Mouse (Mus musculus) hematopoietic stem cell, adult 5-6 weeks (primary cell): ENCODE measurements around the gene Wnk2. TPM values are rescaled to one million over a fixed set of nuclear protein-coding genes. Genes with fewer than 3 reads are reported as not detected.

Experiments
- ATAC-seq, 2 experiments: fragments of 125-278 bp in 1 of 2; replicated peaks in 1 of 2; 2 replicates each; pipeline ENCODE4 v1.8.0; 2016 to 2017; ENCODE audit warnings: inconsistent platforms in 2 of 2, mild to moderate bottlenecking in 2 of 2, moderate number of reproducible peaks in 2 of 2, low read depth in 1 of 2, moderate TSS enrichment in 1 of 2; ENCODE audit not compliant: low FRiP score in 2 of 2, poor library complexity in 2 of 2, severe bottlenecking in 2 of 2, insufficient read depth in 1 of 2, low TSS enrichment in 1 of 2
- total RNA-seq: library from RNA; stranded (forward); fragments of 172-1452, 232-1000 nt; gene quantifications from 2 replicates; pipeline ENCODE4 v1.2.3, GENCODE M21; 2017

The Wnk2 gene
- total RNA-seq, 1 experiment from 2014 or later, result not detected

GRCm38 (mm10) chr13:48990138-48990537 is 157.7 kb downstream of the Wnk2 start:
- no peak for ATAC-seq

Other genes starting within 250 kb of the Wnk2 start
- gene Fam120a, start 180.0 kb downstream of the Wnk2 start, total RNA-seq, result 104 and 117 TPM in 2 replicates
- 58.6 and 65.6 TPM in 2 replicates for gene Ninj1, start 39.5 kb upstream of the Wnk2 start, total RNA-seq
- 56.7 and 94.3 TPM in 2 replicates for gene Card19, start 68.0 kb upstream of the Wnk2 start, total RNA-seq
- gene Susd3, start 100.7 kb upstream of the Wnk2 start, total RNA-seq, result 5.1 and 10.8 TPM in 2 replicates
- gene Fgd3, start 172.3 kb upstream of the Wnk2 start, total RNA-seq, result 13.0 and 16.8 TPM in 2 replicates
- 18.0 and 21.2 TPM in 2 replicates for gene Bicd2, start 193.6 kb upstream of the Wnk2 start, total RNA-seq